Mouse (Mus musculus): ENCODE measurements around the gene Gm47985. TPM values are rescaled to one million over a fixed set of nuclear protein-coding genes. Genes with fewer than 3 reads are reported as not detected.
"Not testable (repeated sequence)": the region's sequence is repeated elsewhere in the genome, so short reads cannot be mapped to it uniquely, and the experiment has no call there.

The Gm47985 gene
- polyA plus RNA-seq, 1 experiment from 2014 or later = 0.26 TPM

DNA sequence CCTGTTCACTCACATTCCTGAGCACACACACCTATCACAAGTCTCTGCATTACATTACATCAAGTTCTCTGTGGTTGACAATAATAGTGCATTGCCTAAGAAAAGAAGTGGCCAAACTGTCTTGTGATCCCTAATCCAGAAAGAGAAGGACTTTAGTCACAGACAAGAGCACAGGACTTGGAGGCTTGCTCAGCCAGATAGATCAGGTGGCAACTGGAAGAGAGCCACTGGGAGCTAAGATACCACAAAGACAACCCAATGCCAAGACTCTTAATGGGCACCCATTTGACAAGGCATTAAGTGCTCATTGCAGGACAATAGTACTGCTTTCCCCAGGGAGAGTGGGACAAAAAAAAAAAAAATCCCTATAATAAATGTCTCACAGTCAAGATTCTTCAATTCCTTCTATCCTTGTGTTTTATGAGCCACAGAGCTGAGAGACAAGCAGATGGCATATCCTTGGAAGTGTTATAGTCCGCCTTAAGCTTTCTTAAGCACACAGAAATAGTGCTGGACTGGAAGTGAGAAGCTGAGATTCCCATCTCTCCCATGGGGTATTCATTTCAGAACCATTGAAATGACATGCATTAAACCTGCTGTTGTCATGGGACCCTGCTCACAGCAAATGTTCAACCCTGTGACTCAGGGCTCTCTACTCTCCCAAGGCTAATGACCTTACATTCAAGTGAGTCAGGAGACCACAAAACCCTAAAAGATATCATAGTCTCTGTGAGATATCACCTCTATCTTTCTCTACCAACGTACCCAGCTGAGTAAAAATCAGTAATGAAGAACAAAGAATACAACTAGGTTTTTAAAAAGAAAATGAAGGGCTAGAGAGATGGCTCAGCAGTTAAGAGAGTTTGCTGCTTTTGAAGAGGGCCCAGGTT is 10.5 kb upstream of the Gm47985 start:
- Histone ChIP-seq H3K4me3 (ENCODE audit: low read length) (no peak overlapping the region), H3K36me3 (ENCODE audit: control insufficient read depth, insufficient read depth, low read length) (no peaks in the 10 kb centered on the region), H3K27ac (ENCODE audit: low read length) (peak overlapping the region; percentile 40), H3K9ac (ENCODE audit: low read depth, low read length) (no peak overlapping the region), H3K27me3 (replicated peaks; ENCODE audit: control insufficient read depth, insufficient read depth, low read length) (no peaks in the 10 kb centered on the region), H3K4me2 (ENCODE audit: low read depth, low read length) (no peak overlapping the region), H3K9me3 (ENCODE audit: control insufficient read depth, low read length) (no peaks in the 10 kb centered on the region), H3K4me1 (ENCODE audit: control insufficient read depth, insufficient read depth, low read length) (peaks cover 4% of the 10 kb centered on the region)
- WGBS = 75% methylated on average over 2 of the region's 2 CpGs
- ATAC-seq = 0 out of 2 replicates have a peak, but pooled peaks have one; percentile 9

DNA sequence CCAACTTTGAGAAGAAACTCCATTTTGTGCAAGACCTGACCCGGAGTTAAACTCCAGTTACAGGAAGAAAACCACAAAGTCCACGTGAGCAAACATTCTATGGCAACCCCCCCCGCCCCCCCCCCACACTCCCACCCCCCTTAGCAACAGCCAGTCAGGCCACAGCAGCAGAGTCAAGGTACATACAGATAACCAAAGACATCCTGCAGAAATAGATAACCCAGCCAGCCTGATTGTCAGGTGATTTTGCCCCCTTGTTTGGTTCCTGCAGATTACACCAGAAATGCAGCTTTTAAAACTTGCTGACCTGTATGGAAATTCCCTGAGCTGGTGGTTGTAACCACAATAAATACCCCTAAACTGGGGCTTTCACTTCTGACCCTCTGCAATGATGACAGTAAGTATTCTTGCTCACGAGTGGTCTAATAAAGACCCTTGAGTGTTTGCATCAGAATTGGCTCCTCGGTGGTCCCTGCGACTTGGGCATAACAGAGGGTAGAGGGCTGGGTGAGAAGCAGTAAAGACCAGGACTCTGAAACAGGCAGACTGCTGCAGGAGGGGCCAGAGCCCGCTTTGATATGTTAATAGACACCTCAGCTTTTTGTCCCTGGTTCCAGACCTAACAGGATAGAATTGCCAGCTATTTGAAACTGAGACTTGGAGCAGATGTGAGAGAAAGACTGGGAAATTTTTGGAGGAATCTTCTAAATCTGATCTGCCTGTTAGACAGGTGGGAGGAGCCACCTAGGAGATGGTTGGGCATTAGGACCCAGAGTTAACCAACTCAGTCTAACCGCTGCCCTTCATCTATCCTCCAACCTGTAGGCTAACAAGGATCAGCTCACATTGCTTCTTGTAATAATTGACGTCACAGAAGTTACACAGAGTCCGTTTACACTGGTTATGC is 5.1 kb upstream of the Gm47985 start:
- Histone ChIP-seq H3K4me2 (ENCODE audit: low read depth, low read length) (peak overlapping the region; percentile 44), H3K4me1 (ENCODE audit: control insufficient read depth, insufficient read depth, low read length) (0 out of 2 replicates have a peak, but pooled peaks cover 3% of the 10 kb centered on the region), H3K36me3 (ENCODE audit: control insufficient read depth, insufficient read depth, low read length) (no peaks in the 10 kb centered on the region), H3K9me3 (ENCODE audit: control insufficient read depth, low read length) (no peaks in the 10 kb centered on the region), H3K27ac (ENCODE audit: low read length) (peak overlapping the region; percentile 68), H3K27me3 (replicated peaks; ENCODE audit: control insufficient read depth, insufficient read depth, low read length) (no peaks in the 10 kb centered on the region), H3K4me3 (ENCODE audit: low read length) (no peak overlapping the region), H3K9ac (ENCODE audit: low read depth, low read length) (0 out of 2 replicates have a peak overlapping the region, but pooled peaks have one; percentile 8)
- WGBS = 10% methylated on average over 10 of the region's 10 CpGs
- peak; percentile 95 for ATAC-seq

DNA sequence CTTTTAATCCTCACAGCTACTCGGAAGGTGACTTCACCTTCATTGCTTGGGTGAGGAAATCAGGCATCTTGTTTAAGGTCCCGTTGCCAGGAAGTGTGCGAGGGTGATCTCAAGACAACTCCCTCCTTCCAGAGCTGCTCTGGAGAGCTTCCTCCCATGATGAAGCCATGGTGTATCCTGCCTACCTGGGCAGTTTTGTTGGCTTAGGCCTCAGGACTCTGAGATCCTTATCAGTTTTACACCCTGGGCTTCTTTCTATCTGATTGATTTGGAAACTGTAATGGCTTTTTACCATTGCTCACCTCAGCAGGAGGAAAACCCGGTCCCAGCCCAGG is 4.4 kb upstream of the Gm47985 start:
- Histone ChIP-seq H3K27me3 (replicated peaks; ENCODE audit: control insufficient read depth, insufficient read depth, low read length) (no peaks in the 10 kb centered on the region), H3K27ac (ENCODE audit: low read length) (peak overlapping the region; percentile 68), H3K9ac (ENCODE audit: low read depth, low read length) (no peak overlapping the region), H3K4me1 (ENCODE audit: control insufficient read depth, insufficient read depth, low read length) (0 out of 2 replicates have a peak, but pooled peaks cover 3% of the 10 kb centered on the region), H3K36me3 (ENCODE audit: control insufficient read depth, insufficient read depth, low read length) (no peaks in the 10 kb centered on the region), H3K4me3 (ENCODE audit: low read length) (peak overlapping the region; percentile 27; the same call in 1 of the 2 replicates), H3K9me3 (ENCODE audit: control insufficient read depth, low read length) (no peaks in the 10 kb centered on the region), H3K4me2 (ENCODE audit: low read depth, low read length) (peak overlapping the region; percentile 44)
- WGBS = 11% methylated on average over 4 of the region's 4 CpGs
- no peak for ATAC-seq

GRCm38 (mm10) chr1:151178505-151179083 is 3.7 kb upstream of the Gm47985 start:
- Histone ChIP-seq H3K4me2 (ENCODE audit: low read depth, low read length) (no peak overlapping the region), H3K4me1 (ENCODE audit: control insufficient read depth, insufficient read depth, low read length) (0 out of 2 replicates have a peak, but pooled peaks cover 3% of the 10 kb centered on the region), H3K36me3 (ENCODE audit: control insufficient read depth, insufficient read depth, low read length) (no peaks in the 10 kb centered on the region), H3K9me3 (ENCODE audit: control insufficient read depth, low read length) (no peaks in the 10 kb centered on the region), H3K27ac (ENCODE audit: low read length) (peak overlapping the region; percentile 26; the same call in 1 of the 2 replicates), H3K4me3 (ENCODE audit: low read length) (no peak overlapping the region), H3K9ac (ENCODE audit: low read depth, low read length) (no peak overlapping the region), H3K27me3 (replicated peaks; ENCODE audit: control insufficient read depth, insufficient read depth, low read length) (no peaks in the 10 kb centered on the region)
- no peak for ATAC-seq
- WGBS = 53% methylated on average over 2 of the region's 2 CpGs

DNA sequence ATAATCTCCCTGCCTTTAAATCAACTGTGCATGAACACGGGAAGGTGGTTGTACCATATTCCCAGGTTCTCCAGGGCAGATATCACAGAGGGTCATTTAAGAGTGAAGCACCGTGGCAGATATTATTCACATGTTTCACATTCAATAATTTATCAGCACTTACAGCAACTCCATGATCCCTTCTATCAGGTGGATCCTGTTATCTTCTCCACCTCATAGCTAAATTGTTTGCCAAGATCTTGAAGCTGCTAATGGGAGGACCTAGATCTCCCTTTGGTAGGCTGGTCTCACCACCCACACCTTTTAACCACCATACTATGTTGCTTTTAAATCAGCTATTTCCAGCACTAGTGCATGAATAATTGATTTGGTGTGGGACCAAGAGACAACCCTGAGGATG is 2.2 kb upstream of the Gm47985 start:
- Histone ChIP-seq H3K4me3 (ENCODE audit: low read length) (no peak overlapping the region), H3K9ac (ENCODE audit: low read depth, low read length) (no peak overlapping the region), H3K27me3 (replicated peaks; ENCODE audit: control insufficient read depth, insufficient read depth, low read length) (no peaks in the 10 kb centered on the region), H3K27ac (ENCODE audit: low read length) (no peak overlapping the region), H3K4me1 (ENCODE audit: control insufficient read depth, insufficient read depth, low read length) (0 out of 2 replicates have a peak, but pooled peaks cover 3% of the 10 kb centered on the region), H3K4me2 (ENCODE audit: low read depth, low read length) (no peak overlapping the region), H3K9me3 (ENCODE audit: control insufficient read depth, low read length) (no peaks in the 10 kb centered on the region), H3K36me3 (ENCODE audit: control insufficient read depth, insufficient read depth, low read length) (no peaks in the 10 kb centered on the region)
- 66% methylated on average over 2 of the region's 2 CpGs for WGBS
- ATAC-seq = no peak

GRCm38 (mm10) chr1:151186186-151186585 is 3.8 kb downstream of the Gm47985 start:
- not testable (repeated sequence) for H3K36me3 ChIP-seq (ENCODE audit: control insufficient read depth, insufficient read depth, low read length); H3K4me2 ChIP-seq (ENCODE audit: low read depth, low read length); H3K9ac ChIP-seq (ENCODE audit: low read depth, low read length); H3K27ac ChIP-seq (ENCODE audit: low read length); H3K4me3 ChIP-seq (ENCODE audit: low read length); H3K27me3 ChIP-seq (replicated peaks; ENCODE audit: control insufficient read depth, insufficient read depth, low read length); H3K4me1 ChIP-seq (ENCODE audit: control insufficient read depth, insufficient read depth, low read length); H3K9me3 ChIP-seq (ENCODE audit: control insufficient read depth, low read length); ATAC-seq
- 81% methylated on average over 3 of the region's 3 CpGs for WGBS

DNA sequence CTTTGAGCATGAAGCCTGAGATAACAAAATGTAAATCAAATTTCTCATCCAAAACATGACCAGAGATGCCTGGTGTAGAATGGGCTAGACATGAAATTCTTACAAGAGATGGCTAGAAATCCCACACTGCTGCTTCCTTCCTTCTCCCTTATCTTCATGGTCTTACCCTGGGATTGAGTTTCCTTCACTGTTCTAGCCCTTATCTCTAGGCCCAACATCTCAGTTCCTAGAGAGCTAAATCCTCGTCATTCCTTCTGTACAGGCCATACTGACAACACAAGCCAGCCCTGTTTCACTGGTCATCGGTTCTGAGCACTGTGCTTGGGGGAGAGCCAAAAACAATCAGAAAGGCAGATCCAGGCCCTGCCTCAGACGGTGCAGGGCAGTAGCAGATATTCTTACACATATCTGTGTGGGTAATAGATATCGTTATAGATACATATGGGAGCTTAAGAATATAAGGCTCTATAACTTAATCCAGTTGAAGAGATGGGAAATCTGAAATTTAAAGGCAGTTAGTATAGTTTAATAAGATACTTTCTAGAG is 4.6 kb downstream of the Gm47985 start:
- not testable (repeated sequence) for H3K27me3 ChIP-seq (replicated peaks; ENCODE audit: control insufficient read depth, insufficient read depth, low read length); H3K9ac ChIP-seq (ENCODE audit: low read depth, low read length); H3K36me3 ChIP-seq (ENCODE audit: control insufficient read depth, insufficient read depth, low read length); H3K4me1 ChIP-seq (ENCODE audit: control insufficient read depth, insufficient read depth, low read length); H3K4me3 ChIP-seq (ENCODE audit: low read length); H3K27ac ChIP-seq (ENCODE audit: low read length); H3K9me3 ChIP-seq (ENCODE audit: control insufficient read depth, low read length); H3K4me2 ChIP-seq (ENCODE audit: low read depth, low read length); ATAC-seq
- WGBS = 81% methylated on average over 4 of the region's 4 CpGs

DNA sequence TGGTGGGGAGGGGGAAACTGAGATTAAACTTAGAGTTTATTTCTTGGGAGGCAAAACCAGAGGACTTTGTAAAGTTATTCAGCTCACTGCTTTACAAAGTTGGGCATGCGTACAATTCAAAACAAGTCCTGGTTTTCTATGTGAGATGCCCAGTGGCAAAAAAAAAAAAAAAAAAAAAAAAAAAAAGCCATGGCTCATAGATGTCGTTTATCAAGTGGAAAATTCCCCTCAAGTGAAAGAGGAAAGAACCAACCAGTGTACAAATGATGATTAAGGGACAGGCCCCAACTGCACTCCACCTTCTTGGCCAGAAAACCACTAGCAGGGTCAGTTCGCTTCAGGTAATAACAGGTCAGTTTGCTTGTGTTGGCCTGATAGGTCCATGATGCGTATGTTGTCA is 6.1 kb downstream of the Gm47985 start:
- H3K27me3 ChIP-seq (replicated peaks; ENCODE audit: control insufficient read depth, insufficient read depth, low read length) = no peaks in the 10 kb centered on the region
- no peak overlapping the region for H3K4me3 ChIP-seq (ENCODE audit: low read length)
- H3K4me2 ChIP-seq (ENCODE audit: low read depth, low read length) = no peak overlapping the region
- no peaks in the 10 kb centered on the region for H3K9me3 ChIP-seq (ENCODE audit: control insufficient read depth, low read length)
- H3K4me1 ChIP-seq (ENCODE audit: control insufficient read depth, insufficient read depth, low read length) = no peaks in the 10 kb centered on the region
- WGBS = 82% methylated on average over 4 of the region's 4 CpGs
- no peak overlapping the region for H3K27ac ChIP-seq (ENCODE audit: low read length)
- ATAC-seq = no peak
- H3K9ac ChIP-seq (ENCODE audit: low read depth, low read length) = no peak overlapping the region
- no peaks in the 10 kb centered on the region for H3K36me3 ChIP-seq (ENCODE audit: control insufficient read depth, insufficient read depth, low read length)

DNA sequence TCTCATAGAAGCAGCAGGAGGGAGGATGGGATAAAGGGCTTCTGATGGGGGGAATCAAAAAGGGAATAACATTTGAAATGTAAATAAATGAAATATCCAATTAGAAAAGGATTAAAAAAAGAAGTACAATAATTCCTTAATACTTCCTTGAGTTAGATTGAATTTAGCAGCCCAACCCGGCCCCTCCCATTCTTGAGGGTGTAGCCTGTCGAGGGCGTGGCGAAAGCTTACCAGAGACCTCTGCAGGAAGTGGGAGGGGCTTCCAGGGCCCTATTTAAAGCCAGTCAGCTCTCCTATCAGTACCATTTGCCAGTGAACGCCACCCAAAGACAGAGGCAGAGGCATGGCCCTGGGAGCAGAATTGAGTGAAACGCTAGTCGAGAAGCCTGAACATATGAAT is 9.7 kb downstream of the Gm47985 start, which contains the start of gene Gm8947:
TSS of gene Gm8947 (plus strand) at position 302 of the 400 bp plus-strand sequence.
- H3K4me1 ChIP-seq (ENCODE audit: control insufficient read depth, insufficient read depth, low read length); H3K27me3 ChIP-seq (replicated peaks; ENCODE audit: control insufficient read depth, insufficient read depth, low read length); H3K9me3 ChIP-seq (ENCODE audit: control insufficient read depth, low read length); H3K36me3 ChIP-seq (ENCODE audit: control insufficient read depth, insufficient read depth, low read length); H3K4me3 ChIP-seq (ENCODE audit: low read length); H3K9ac ChIP-seq (ENCODE audit: low read depth, low read length); H3K27ac ChIP-seq (ENCODE audit: low read length); ATAC-seq; H3K4me2 ChIP-seq (ENCODE audit: low read depth, low read length): not testable (repeated sequence)
- WGBS = no CpG with 5 or more reads among the region's 7 CpGs
